Mouse (Mus musculus): ENCODE results near the gene Arap1.

DNA sequence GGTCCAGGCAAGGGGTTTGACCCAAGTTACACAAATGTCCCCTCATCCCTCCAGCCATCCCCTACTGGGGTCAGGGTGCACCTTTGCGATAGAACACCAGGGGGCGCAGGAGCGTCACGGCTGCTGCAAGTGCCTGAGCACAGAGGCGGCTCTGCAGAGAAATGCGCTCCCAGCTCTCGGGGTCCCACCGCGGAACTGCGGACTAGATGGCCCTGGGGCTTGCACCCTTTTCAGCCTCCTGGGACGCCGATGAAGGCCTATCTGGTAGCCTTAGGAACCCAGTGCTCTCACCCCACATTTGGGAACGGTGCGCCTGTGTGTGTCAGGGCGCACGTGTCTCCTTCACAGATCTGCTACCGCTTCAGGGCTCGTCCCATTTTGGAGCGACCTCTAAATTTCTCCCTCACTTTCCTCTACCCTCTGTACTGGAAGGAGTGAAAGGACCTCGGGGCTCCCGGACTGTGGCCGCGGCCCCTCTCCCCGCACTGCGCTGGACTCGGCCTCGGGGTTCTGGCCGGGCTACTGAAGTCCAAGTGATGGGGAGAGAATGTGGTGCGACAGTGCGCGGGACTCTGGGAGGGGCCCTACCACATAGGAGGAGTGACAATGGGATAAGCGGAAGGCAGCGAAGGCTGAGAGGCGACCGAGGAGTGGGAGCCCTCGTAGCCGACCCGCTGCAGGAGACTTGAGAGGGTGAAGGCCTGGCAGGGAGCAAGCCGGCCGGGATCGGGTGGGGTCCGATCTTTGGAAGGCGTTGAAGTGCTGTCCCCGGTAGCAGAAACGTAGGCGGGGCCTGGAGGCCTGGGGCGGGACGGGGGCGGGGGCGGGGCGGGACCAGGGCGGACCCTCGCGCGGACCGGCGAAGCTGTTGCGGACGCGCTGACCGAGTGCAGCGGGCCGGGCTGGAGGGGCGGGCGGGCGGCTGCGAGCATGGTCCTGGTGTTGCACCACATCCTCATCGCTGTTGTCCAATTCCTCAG is 102.8 kb downstream of the Arap1 start:
- TF ChIP-seq GATA1 (IDR thresholded peaks at IDR 0.05; ENCODE audit: borderline replicate concordance, low read length) (no peak), FLI1 (IDR thresholded peaks at IDR 0.05; ENCODE audit: low read length) (no peak)

Measured in megakaryocyte, embryonic 14.5 days (primary cell).